Comparison of ENCODE assay signal across 8 mouse cellular contexts in the genomic region with DNA sequence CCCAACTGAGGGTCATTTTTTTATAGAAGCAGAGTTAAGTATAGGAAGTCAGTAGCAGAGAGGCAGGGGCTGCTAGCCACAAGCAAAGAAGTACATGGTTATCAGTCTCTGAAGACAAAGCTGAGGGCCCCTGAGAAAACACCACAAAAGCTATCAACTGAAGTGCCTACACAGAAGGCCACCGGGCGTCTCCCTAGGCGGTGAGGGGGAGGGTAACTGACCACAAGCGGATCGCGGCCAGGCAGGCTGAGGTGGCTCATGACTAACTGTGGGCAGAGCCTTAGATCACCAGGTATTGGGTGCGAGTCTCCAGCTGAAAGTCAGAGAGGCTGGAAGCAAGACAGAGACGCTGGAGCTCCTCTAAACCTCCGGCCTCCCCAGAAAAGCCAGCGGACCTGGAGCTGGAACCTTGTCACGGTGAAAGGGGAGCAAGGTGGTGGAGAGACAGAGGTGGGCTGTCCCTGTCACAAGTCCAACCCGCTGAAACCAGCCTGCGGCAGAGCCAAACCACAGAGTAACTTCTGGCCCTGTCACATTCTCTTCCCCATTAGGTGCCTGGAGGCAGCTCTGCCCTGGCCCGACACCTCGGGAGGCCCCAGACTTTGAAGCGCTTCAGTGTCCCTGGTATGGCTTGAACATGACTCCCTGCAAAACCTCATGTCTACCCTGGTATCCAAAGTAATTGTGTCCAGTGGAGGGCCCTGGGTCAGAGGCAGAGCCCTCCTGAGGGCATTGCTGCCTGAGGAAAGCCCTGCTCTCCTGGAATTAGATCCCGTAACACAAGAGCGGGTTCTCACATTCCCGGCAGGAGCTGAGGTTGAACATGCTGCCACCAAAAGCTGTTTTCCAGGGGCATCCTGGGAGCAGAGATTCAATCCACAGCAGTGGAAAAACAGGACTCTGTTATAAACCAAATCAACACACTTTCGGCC.
A peak's percentile ranks its signal among the peaks of the same experiment; 100 is the strongest.
DNase-seq lines count a peak whose midpoint lies in the region; ATAC-seq lines count a peak whose summit lies in the region.

No protein-coding gene starts in this region.

- DNase-seq in forebrain, embryonic 11.5 days (ENCODE audit: low spot score), result no peak
- no peak for DNase-seq in lung, postnatal 25 days (ENCODE audit: low spot score)
- no peak for DNase-seq in embryonic facial prominence, embryonic 14.5 days (ENCODE audit: low spot score)
- no peak for DNase-seq in embryo, embryonic 10 days (ENCODE audit: low spot score)
- no peak for DNase-seq in adrenal gland, adult 8-10 months

- peaks cover 11% of the 10 kb centered on the region; the same call in 1 of the 2 replicates for H3K36me3 ChIP-seq in forebrain, embryonic 15.5 days
- peaks cover 2% of the 10 kb centered on the region; the same call in 1 of the 2 replicates for H3K36me3 ChIP-seq in forebrain, embryonic 11.5 days (ENCODE audit: control insufficient read depth, insufficient read depth, low read length)
- H3K36me3 ChIP-seq in lung, embryonic 16.5 days (ENCODE audit: control insufficient read depth, insufficient read depth, low read length), result no peaks in the 10 kb centered on the region
- H3K36me3 ChIP-seq in embryonic facial prominence, embryonic 14.5 days (ENCODE audit: control insufficient read depth, insufficient read depth, low read length), result peaks cover 20% of the 10 kb centered on the region
- no peaks in the 10 kb centered on the region for H3K36me3 ChIP-seq in midbrain, embryonic 16.5 days (ENCODE audit: control insufficient read depth, insufficient read depth, low read length)

- no peak overlapping the region for H3K4me2 ChIP-seq in forebrain, embryonic 15.5 days (replicated peaks)
- H3K4me2 ChIP-seq in forebrain, embryonic 11.5 days (ENCODE audit: low read depth, low read length, severe bottlenecking), result no peak overlapping the region
- H3K4me2 ChIP-seq in lung, embryonic 16.5 days (ENCODE audit: low read depth, low read length), result no peak overlapping the region
- no peak overlapping the region for H3K4me2 ChIP-seq in embryonic facial prominence, embryonic 14.5 days (ENCODE audit: low read depth, low read length)
- H3K4me2 ChIP-seq in midbrain, embryonic 16.5 days (ENCODE audit: low read length), result no peak overlapping the region

- 87% methylated on average over 20 of the region's 20 CpGs for WGBS in forebrain, embryonic 15.5 days
- 81% methylated on average over 20 of the region's 20 CpGs for WGBS in forebrain, embryonic 11.5 days
- WGBS in lung, embryonic 16.5 days, result 73% methylated on average over 20 of the region's 20 CpGs
- 69% methylated on average over 20 of the region's 20 CpGs for WGBS in embryonic facial prominence, embryonic 14.5 days
- WGBS in midbrain, embryonic 16.5 days, result 85% methylated on average over 20 of the region's 20 CpGs

- ATAC-seq in forebrain, embryonic 15.5 days (replicated peaks), result no peak
- no peak for ATAC-seq in forebrain, embryonic 11.5 days (replicated peaks; ENCODE audit: low FRiP score)
- ATAC-seq in lung, embryonic 16.5 days (ENCODE audit: low read depth), result 0 out of 2 replicates have a peak, but pooled peaks have one; percentile 15
- ATAC-seq in embryonic facial prominence, embryonic 14.5 days (ENCODE audit: low read depth), result peak; percentile 41; the same call in 1 of the 2 replicates
- no peak for ATAC-seq in midbrain, embryonic 16.5 days

- no peak overlapping the region for H3K4me3 ChIP-seq in forebrain, embryonic 15.5 days
- no peak overlapping the region for H3K4me3 ChIP-seq in forebrain, embryonic 11.5 days (ENCODE audit: low read depth, low read length)
- H3K4me3 ChIP-seq in lung, embryonic 16.5 days (ENCODE audit: low read length), result no peak overlapping the region
- no peak overlapping the region for H3K4me3 ChIP-seq in embryonic facial prominence, embryonic 14.5 days (ENCODE audit: low read depth, low read length)
- no peak overlapping the region for H3K4me3 ChIP-seq in midbrain, embryonic 16.5 days (ENCODE audit: low read depth, low read length)

- no peaks in the 10 kb centered on the region for H3K9me3 ChIP-seq in forebrain, embryonic 15.5 days
- no peaks in the 10 kb centered on the region; the same call in 1 of the 2 replicates for H3K9me3 ChIP-seq in forebrain, embryonic 11.5 days (ENCODE audit: control insufficient read depth, low read length)
- no peaks in the 10 kb centered on the region for H3K9me3 ChIP-seq in lung, embryonic 16.5 days (ENCODE audit: control insufficient read depth, low read length)
- peaks cover 7% of the 10 kb centered on the region for H3K9me3 ChIP-seq in embryonic facial prominence, embryonic 14.5 days (ENCODE audit: control insufficient read depth, low read length)
- H3K9me3 ChIP-seq in midbrain, embryonic 16.5 days (replicated peaks; ENCODE audit: control insufficient read depth, low read length, poor library complexity, severe bottlenecking), result no peaks in the 10 kb centered on the region; the same call in 1 of the 2 replicates

- H3K4me1 ChIP-seq in forebrain, embryonic 15.5 days, result peaks cover 14% of the 10 kb centered on the region
- no peaks in the 10 kb centered on the region for H3K4me1 ChIP-seq in forebrain, embryonic 11.5 days (replicated peaks; ENCODE audit: control insufficient read depth, insufficient read depth, low read length)
- no peaks in the 10 kb centered on the region for H3K4me1 ChIP-seq in lung, embryonic 16.5 days (replicated peaks; ENCODE audit: control insufficient read depth, insufficient read depth, low read length)
- H3K4me1 ChIP-seq in embryonic facial prominence, embryonic 14.5 days (ENCODE audit: control insufficient read depth, insufficient read depth, low read length), result peaks cover 25% of the 10 kb centered on the region
- peaks cover 26% of the 10 kb centered on the region for H3K4me1 ChIP-seq in midbrain, embryonic 16.5 days (ENCODE audit: control insufficient read depth, insufficient read depth, low read length)

- no peak overlapping the region for H3K9ac ChIP-seq in forebrain, embryonic 15.5 days (replicated peaks)
- H3K9ac ChIP-seq in forebrain, embryonic 11.5 days (ENCODE audit: low read length), result no peak overlapping the region
- H3K9ac ChIP-seq in lung, embryonic 16.5 days (ENCODE audit: low read length), result no peak overlapping the region; the same call in 1 of the 2 replicates
- H3K9ac ChIP-seq in embryonic facial prominence, embryonic 14.5 days (ENCODE audit: low read depth, low read length), result no peak overlapping the region
- H3K9ac ChIP-seq in midbrain, embryonic 16.5 days (ENCODE audit: low read depth, low read length), result no peak overlapping the region

- no peaks in the 10 kb centered on the region for H3K27me3 ChIP-seq in forebrain, embryonic 15.5 days
- H3K27me3 ChIP-seq in forebrain, embryonic 11.5 days (ENCODE audit: control insufficient read depth, insufficient read depth, low read length), result no peaks in the 10 kb centered on the region
- no peaks in the 10 kb centered on the region for H3K27me3 ChIP-seq in lung, embryonic 16.5 days (ENCODE audit: control insufficient read depth, insufficient read depth, low read depth, low read length)
- no peaks in the 10 kb centered on the region for H3K27me3 ChIP-seq in embryonic facial prominence, embryonic 14.5 days (replicated peaks; ENCODE audit: control insufficient read depth, insufficient read depth, low read length)
- H3K27me3 ChIP-seq in midbrain, embryonic 16.5 days (ENCODE audit: control insufficient read depth, insufficient read depth, low read depth, low read length), result no peaks in the 10 kb centered on the region

- peak overlapping the region; percentile 28; the same call in 1 of the 2 replicates for H3K27ac ChIP-seq in forebrain, embryonic 15.5 days (replicated peaks)
- no peak overlapping the region for H3K27ac ChIP-seq in forebrain, embryonic 11.5 days (ENCODE audit: low read depth, low read length)
- no peak overlapping the region for H3K27ac ChIP-seq in lung, embryonic 16.5 days (ENCODE audit: low read length)
- no peak overlapping the region for H3K27ac ChIP-seq in embryonic facial prominence, embryonic 14.5 days (replicated peaks; ENCODE audit: low read depth, low read length)
- H3K27ac ChIP-seq in midbrain, embryonic 16.5 days (ENCODE audit: low read length), result 0 out of 2 replicates have a peak overlapping the region, but pooled peaks have one; percentile 3

Comparison
In these comparisons a context has a peak if more than half of its experiments do, and no peak if none do; other contexts are left out.
1. H3K27ac ChIP-seq: peak in forebrain, embryonic 15.5 days (single experiment) and midbrain, embryonic 16.5 days (single experiment); none in forebrain, embryonic 11.5 days (single experiment), lung, embryonic 16.5 days (single experiment) and embryonic facial prominence, embryonic 14.5 days (single experiment).
2. ATAC-seq: peak in lung, embryonic 16.5 days (single experiment) and embryonic facial prominence, embryonic 14.5 days (single experiment); none in forebrain, embryonic 15.5 days (single experiment), forebrain, embryonic 11.5 days (single experiment) and midbrain, embryonic 16.5 days (single experiment).